Mouse (Mus musculus): ENCODE data around the gene Camkk1.
A peak's percentile ranks its signal among the peaks of the same experiment; 100 is the strongest.

Camkk1 gene

DNA sequence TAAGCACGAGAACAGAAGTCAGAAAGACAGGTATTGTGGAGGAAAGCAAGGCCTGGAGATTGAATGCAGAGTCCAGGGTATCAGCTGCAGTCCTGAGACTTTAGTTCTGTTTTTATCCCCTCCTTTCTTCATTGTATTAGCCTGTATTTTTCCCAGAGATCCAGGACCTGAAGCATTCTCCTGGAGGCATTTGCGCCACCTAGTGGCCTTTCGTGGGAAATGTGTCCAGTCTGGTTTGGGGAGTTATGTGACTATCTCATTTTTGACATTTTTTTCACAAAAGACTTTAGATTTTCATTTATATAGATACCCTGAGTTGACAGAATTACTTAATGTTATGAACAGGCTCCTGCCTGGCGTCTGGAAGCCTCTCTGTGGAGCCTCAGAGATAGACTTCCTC is 30.5 kb downstream of the Camkk1 start:
- DNase-seq (ENCODE audit: low spot score in 2 of 2) = peak; percentile 65 to 68

DNA sequence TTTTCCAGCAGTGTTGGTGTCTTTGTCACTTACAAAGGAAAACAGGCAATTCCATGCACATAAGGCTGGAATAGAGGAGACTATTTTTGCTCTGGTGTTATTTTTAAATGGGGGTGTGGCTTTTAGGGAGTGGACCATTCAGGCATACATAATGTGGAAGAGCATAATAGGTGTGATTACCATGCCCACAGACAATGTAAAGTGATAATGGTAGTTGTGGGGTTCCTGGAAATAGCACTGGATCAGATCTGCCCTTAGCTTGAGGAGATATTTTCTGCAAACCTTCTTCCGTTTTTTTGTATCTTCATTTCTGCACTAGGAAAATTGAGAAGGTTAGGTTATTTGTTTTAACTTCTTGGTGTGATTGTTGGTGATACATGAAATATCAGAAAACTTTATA is 34.0 kb downstream of the Camkk1 start:
- DNase-seq (ENCODE audit: low spot score in 2 of 2) = no peak

DNA sequence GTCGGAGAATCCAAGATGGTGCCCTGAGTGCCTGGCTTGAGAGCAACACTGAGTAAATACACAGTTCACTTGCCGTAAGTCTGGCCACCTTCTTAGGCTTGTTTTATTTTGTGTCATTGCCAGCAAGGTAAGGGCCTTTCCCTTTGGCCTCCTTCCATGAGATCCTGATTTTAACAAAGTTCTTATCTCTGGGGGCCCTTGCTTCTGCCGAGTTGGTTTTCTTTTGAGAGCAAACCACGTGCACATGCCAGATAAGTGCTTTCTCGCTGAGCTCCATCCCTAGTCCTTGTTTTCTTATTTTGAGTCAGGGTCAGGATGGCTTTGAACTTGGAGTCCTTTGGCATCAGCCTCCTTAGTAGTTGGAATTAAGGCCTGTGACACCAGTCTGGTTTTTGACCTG is 38.9 kb downstream of the Camkk1 start:
- DNase-seq (ENCODE audit: low spot score in 2 of 2) = no peak

DNA sequence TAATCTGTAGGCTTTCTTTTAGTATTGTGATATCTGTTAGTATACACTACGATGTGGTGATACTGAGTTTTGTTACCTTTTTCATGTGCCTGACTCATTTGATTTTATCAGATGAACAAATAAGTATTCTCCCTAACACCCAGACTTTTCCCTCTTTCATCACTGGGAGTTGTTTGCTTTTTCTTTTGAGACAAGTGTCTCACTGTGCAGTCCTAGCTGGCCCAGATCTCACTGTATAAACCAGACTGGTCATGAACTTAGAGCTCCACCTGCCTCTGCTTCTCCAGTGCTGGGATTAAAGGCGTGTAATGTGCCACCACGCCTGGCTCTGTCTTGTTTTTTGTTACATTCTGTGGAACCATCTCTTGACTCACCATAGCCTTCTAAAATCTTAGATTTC is 40.8 kb downstream of the Camkk1 start:
- no peak for DNase-seq (ENCODE audit: low spot score in 2 of 2)

DNA sequence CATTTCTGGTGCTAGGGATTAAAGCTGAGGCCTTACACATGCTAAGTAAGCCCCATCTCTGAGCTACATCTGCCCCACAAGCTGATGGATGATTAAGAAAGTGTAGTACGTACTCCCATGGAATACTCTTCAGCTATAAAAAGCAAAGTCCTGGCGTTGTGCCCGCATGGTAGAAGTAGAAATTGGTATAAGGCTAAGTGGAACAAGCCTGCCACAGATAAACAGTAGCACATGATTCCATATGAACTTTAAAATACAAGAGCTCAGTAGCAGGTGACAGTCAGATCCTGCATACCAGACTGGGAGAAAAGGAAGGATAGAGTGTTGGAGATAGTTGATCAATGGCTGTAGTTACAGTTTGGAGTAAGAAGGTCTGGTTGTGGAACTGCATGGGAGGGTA is 42.6 kb downstream of the Camkk1 start:
- no peak for DNase-seq (ENCODE audit: low spot score in 2 of 2)

DNA sequence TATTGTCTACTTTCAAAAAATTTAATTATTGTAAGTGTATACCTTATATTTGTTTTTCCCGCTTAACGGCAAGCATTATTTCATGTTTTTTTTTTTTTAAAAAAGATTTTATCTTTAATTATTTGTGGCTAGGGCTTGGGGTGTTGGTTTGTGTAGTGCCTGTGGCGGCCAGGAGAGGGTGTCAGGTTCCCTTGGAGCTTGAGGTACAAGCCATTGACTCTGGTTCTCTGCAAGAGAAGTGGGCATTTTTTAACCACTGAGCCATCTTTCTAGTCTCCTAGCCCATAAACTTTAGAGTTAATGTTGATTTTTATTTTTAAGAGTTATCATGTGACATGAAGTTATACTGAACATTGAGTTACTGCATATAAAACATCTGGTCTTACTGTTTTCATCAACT is 53.0 kb downstream of the Camkk1 start:
- DNase-seq (ENCODE audit: low spot score in 2 of 2) = peak in 1 of 2 experiments; percentile 45

DNA sequence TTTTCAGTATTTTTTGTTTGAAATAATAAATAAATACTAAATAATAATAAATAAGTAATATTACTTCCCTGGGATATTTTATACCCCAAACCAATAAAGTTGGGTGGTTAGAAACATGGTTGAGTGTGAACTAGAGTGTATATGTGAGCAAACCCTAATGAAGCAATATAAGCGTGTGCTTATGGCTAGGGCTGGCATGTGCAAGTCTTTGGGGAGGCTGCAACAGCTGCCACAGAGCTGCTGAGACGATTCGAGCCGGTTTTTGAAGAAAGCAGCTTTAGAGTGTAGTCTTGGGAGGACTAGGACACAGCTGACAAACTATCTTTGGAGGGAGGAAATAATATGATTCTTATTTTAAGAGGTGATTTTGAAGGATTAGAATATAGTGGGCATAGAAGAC is 57.5 kb downstream of the Camkk1 start:
- DNase-seq (ENCODE audit: low spot score in 2 of 2) = no peak

DNA sequence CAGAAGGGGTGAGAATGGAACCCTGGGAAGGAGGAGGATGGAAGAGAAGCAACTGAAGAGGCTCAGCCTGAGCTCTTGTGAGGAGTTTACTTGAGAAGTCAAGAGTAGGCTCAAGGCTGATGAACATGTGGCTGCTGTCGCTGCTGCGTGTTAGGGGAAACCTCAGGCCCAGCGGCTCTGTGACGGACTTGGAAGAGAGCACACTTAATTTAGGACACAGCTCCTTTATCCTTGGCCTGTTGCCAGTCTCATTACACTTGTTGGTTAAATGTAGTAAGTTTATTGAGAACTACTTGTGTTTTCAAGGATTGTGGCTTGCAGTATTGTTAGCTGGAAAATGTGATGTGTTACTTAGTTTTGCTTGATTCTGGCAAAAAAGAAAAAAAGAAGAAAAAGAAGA is 57.9 kb downstream of the Camkk1 start:
- DNase-seq (ENCODE audit: low spot score in 2 of 2) = no peak

DNA sequence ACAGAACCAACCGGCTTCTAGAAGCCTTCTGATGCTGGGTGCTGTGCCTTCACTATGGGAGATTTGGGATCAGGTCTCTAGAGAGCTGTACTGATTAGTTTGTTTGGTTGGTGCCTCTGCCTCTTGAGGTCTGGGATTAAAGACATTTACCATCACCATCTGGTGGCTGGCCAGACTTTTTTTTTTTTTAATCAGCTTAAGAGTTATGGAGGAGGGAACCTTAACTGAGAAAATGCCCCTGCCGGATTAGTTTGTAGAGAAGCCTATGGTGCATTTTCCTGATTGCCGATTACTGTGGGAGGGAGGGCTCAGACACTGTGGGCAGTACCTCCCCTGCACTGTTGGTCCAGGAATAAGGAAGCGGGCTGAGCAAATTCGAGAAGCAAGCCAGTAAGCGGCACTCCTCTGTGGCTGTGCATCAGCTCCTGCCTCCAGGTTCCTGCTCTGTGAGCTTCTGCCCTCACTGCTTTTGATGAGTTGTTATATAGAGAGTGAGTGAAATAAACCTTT is 58.5 kb downstream of the Camkk1 start:
- DNase-seq (ENCODE audit: low spot score in 2 of 2) = no peak

DNA sequence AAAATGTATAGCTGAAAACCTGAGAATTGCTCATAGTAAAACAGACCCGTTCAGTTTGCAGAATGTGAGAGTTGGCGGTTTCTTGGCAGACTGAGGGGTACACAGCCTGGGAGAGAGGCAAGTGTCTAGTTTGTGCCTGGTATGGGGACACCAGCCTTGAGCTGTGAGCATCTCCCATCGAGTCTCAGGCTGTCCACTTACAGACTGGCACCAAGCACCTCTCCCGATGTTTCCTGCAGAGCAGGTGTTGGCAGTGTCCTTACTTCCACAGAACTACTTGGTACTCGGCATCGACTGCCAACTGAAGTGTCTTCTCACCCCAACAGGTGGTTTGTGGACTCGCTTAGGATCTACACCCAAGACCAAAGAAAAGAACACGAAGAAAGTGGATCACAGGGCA is 59.8 kb downstream of the Camkk1 start:
- DNase-seq (ENCODE audit: low spot score in 2 of 2) = no peak

DNA sequence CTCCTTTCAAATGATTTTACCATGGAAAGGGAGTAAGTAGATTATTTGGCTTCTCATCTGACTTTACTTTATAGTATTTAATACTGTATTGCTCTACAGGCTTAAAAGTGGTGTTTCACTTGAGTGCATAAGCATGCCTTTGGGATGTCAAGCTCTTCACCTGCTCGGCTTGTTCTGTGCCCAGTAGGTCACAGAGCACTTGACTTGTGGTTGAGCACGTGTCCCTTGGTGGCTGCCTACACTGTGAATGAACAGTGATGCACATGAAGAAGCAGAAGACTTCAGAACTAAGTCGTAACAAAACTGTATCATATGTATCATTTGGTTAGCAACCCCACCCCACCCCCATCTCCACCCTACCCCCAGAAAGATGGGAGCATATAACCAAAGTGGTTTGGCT is 61.5 kb downstream of the Camkk1 start:
- DNase-seq (ENCODE audit: low spot score in 2 of 2) = no peak

DNA sequence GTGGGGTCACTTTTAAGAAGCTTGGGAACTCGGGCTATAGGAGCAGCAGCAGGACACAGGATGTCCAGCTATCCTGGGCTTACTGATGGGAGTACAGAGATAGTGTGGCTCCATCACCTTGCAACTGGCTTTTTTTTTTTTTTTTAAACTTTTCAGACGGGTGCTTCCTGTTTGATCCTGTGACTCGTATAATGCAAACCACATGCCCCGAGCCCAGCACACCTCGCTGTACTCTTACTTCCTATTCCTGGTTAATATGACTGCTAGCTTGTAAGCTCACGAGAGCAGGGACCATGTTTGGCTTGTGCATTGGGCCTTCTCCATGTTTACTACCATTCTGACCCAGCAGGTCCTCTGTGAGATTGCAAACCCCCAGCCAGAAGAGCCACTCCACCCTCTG is 65.5 kb downstream of the Camkk1 start:
- DNase-seq (ENCODE audit: low spot score in 2 of 2) = no peak

DNA sequence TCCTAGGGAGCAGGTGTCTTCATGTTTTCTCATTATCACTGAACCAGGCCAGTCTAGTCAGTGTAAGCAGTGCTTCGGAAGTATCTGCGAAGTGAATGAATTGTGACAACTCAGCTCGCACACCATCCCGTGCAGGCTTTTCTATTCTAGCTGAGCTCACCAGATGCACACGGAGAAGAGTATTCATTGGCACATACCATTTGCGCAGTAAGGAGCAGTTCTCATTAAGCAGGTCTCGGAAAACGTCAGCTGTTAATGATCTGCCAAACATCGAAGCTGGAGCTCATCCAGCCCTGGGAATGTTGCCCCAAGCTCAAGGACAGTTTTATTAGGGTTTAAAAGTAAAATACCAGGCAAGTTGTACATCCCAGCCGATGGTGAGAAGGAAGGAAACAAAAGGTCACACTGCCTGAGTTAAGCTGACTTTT is 66.0 kb downstream of the Camkk1 start:
- no peak for DNase-seq (ENCODE audit: low spot score in 2 of 2)

DNA sequence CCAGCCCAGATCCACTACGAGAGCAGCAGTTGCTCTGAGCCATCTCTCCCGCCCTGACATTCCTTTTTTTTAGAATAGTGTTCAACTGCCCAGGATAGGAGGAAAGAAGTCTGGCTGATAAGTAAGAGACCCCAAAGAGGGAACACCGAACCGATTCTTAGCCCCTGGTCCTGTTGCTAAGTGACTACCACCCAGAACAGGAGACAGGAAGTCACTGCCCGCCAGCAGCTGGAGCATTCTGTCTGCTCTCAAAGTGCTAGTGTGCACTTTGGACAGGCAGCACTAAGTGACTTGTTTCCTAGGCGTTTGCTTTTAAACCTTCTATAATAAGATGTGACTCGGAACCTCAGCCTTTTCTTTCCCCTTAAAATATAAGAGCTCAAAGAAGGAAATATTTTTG is 66.6 kb downstream of the Camkk1 start:
- DNase-seq (ENCODE audit: low spot score in 2 of 2) = no peak

DNA sequence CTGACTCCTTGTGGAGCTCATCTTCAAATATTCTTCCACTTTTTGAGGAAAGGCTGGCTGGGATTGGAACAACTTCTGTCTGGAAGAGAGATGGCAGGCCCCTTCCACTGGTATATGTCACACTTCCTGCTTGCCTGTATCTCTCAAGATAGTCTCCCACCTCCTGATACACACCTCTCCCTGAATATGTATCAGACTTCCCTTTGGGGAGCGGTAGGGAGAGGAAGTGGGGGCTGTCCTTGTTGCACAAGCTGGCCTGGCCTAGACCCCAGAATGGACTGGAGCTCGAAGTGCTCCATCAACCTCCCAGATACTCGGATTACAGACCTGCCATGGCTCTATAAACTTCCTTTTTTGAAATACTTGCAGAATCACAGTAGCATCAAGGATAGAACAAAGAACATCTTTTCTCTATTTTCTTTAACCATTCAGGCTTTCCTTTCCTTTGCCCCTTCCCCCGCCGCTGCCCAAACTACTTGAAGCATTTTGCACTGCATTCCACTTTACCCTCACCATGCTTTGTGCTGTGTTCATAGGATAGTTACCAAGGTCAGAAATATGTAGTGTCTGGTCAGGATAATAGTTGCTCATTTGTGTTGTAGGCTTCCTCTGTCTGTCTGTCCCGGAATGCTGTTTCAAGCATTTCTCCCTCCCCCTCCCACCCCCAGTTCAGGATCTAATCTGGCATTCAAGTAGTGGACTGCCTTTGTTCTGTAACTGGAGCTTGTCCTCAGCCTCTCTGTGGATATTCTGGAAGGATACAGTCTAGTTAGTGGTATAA is 69.1 kb downstream of the Camkk1 start:
- no peak for DNase-seq (ENCODE audit: low spot score in 2 of 2)

DNA sequence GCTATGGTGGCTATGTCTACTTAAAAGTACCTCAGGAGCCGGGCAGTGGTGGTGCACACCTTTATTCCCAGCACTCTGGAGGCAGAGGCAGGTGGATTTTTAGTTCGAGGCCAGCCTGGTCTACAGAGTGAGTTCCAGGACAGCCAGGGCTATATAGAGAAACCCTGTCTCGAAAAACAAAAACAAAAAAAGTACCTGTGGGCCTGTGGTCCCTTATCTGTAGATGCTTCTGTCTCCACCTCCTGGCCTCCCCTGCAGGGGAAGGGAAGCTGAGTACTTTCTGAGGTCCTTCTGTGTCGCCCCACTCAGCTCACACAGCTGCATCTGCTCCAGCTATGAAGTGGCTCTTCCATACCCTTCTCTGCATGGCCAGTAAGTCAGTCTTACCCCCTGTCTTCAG is 71.5 kb downstream of the Camkk1 start, which contains the start of gene Itgae:
Itgae (plus strand) TSS at position 301 of the 400 bp plus-strand sequence.
- DNase-seq (ENCODE audit: low spot score in 2 of 2) = no peak

DNA sequence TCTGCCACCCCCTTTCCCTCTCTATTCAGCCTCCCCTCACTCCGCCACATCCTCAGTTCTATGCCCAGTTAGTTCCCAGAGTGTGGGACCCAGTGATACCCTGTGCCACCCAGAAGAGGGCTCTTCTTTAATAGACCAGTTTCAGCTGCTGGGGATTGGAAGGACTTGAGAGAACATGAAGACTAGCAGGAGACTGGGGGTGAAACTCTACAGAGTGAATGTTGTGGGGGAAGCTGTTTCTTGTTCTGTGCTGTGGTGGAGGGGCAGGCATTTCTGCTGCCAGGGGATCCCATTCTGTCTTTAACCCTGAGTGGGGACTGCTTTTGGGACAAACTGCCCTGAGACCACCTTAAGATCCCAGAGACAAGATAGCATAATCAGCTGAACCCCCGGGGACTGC is 72.0 kb downstream of the Camkk1 start:
- no peak for DNase-seq (ENCODE audit: low spot score in 2 of 2)

Measured in frontal cortex, postnatal 25 days (tissue).